Mouse (Mus musculus) myocyte (in vitro differentiated cells): ENCODE results near the gene 4933434E20Rik. TPM values are rescaled to one million over a fixed set of nuclear protein-coding genes. Genes with fewer than 3 reads are reported as not detected.

Experiments
- H3K27me3 ChIP-seq: one replicate; pipeline ENCODE4 v1.6.1; 2011; ENCODE audit not compliant: control insufficient read depth, insufficient read depth, insufficient read length
- H3K36me3 ChIP-seq: one replicate; pipeline ENCODE4 v1.6.1; 2011; ENCODE audit not compliant: control insufficient read depth, insufficient read depth
- H3K4me2 ChIP-seq: one replicate; pipeline ENCODE4 v1.6.1; 2011; ENCODE audit warnings: low read depth, control low read depth
- H3K4me3 ChIP-seq: one replicate; pipeline ENCODE4 v1.5.1; 2011; ENCODE audit warnings: mild to moderate bottlenecking, control low read depth, moderate library complexity
- H3K79me2 ChIP-seq: one replicate; pipeline ENCODE4 v1.6.1; 2011; ENCODE audit not compliant: control insufficient read depth, insufficient read depth
- H3ac ChIP-seq: one replicate; pipeline ENCODE4 v1.6.1; 2011; ENCODE audit not compliant: control insufficient read depth, insufficient read length
- CEBPB ChIP-seq: IDR thresholded peaks from 2 replicates; pipeline ENCODE4 v1.6.1; 2011; ENCODE audit warnings: mild to moderate bottlenecking, moderate library complexity; ENCODE audit not compliant: poor library complexity, insufficient read depth, severe bottlenecking
- E2F4 ChIP-seq: IDR thresholded peaks from one replicate; pipeline ENCODE4 v1.6.1; 2011; ENCODE audit warnings: mild to moderate bottlenecking, control low read depth, moderate library complexity; ENCODE audit not compliant: insufficient read depth
- MAX ChIP-seq: IDR thresholded peaks from one replicate; pipeline ENCODE4 v1.6.1; 2011; ENCODE audit warnings: low read depth, mild to moderate bottlenecking, control low read depth
- MYOD1 ChIP-seq, 3 experiments: IDR thresholded peaks; one replicate each; pipeline ENCODE4 v1.6.1; 2011; ENCODE audit warnings: control low read depth in 2 of 3, low read depth in 2 of 3, mild to moderate bottlenecking in 2 of 3, moderate library complexity in 1 of 3; ENCODE audit not compliant: insufficient read length in 2 of 3, control insufficient read depth in 1 of 3
- MYOG ChIP-seq, 3 experiments: IDR thresholded peaks; one replicate each; pipeline ENCODE4 v1.6.1; 2011; ENCODE audit warnings: control low read depth in 2 of 3, low read depth in 2 of 3, mild to moderate bottlenecking in 2 of 3; ENCODE audit not compliant: insufficient read length in 2 of 3, control insufficient read depth in 1 of 3, insufficient read depth in 1 of 3
- POLR2A ChIP-seq: IDR thresholded peaks from one replicate; pipeline ENCODE4 v1.6.1; 2011; ENCODE audit warnings: low read depth, mild to moderate bottlenecking, control low read depth, moderate library complexity; ENCODE audit not compliant: insufficient read length
- POLR2AphosphoS2 ChIP-seq: IDR thresholded peaks from one replicate; pipeline ENCODE4 v1.6.1; 2011; ENCODE audit warnings: low read depth, control low read depth; ENCODE audit not compliant: insufficient read length
- REST ChIP-seq: IDR thresholded peaks from one replicate; pipeline ENCODE4 v1.6.1; 2011; ENCODE audit warnings: mild to moderate bottlenecking, control low read depth, moderate library complexity; ENCODE audit not compliant: insufficient read depth, insufficient read length
- SRF ChIP-seq: IDR thresholded peaks from one replicate; pipeline ENCODE4 v1.6.1; 2011; ENCODE audit warnings: low read depth; ENCODE audit not compliant: control insufficient read depth, insufficient read length
- TCF12 ChIP-seq: IDR thresholded peaks from one replicate; pipeline ENCODE4 v1.6.1; 2011; ENCODE audit warnings: mild to moderate bottlenecking, control low read depth; ENCODE audit not compliant: poor library complexity, insufficient read depth, severe bottlenecking
- TCF3 ChIP-seq: IDR thresholded peaks from one replicate; pipeline ENCODE4 v1.6.1; 2011; ENCODE audit warnings: low read depth, control low read depth; ENCODE audit not compliant: insufficient read length
- USF1 ChIP-seq: IDR thresholded peaks from one replicate; pipeline ENCODE4 v1.6.1; 2011; ENCODE audit warnings: low read depth, mild to moderate bottlenecking, control low read depth, moderate library complexity
- polyA plus RNA-seq: library from polyadenylated mRNA; unstranded; fragments of >200 nt; fragmentation: generic; extraction: Trizol; gene quantifications from one replicate; pipeline ENCODE4 v1.2.1, GENCODE M21; 2012; ENCODE audit warnings: missing spikeins

4933434E20Rik gene
- polyA plus RNA-seq, 1 experiment = 83.8 TPM

DNA sequence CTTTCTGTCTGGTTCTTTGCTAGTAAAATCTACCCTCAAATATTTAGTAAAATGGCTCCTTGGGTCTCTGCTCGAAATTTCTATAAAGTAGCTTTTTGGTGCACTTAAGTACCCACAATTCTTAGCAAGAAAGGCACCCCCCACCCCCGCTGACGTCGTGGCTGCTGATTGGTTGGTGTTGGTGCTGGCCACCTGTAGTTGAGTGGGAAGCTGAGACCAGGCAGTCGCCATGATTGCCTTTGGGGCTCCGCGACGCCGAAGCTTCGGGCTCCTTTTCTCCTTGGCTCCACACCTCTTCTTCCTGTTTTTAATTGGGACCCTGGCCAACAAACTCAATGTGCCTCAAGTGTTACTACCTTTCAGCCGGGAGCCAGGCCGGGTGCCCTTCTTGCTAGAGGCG lies 52.5 kb downstream of the 4933434E20Rik start, which contains the start of gene Nup210l:
TSS of gene Nup210l (plus strand) at position 195 of the 400 bp plus-strand sequence.
- Histone ChIP-seq H3K36me3 (no peaks in the 10 kb centered on the region), H3K27me3 (no peaks in the 10 kb centered on the region), H3ac (no peak within 1 kb of the TSS), H3K79me2 (no peaks in the 10 kb centered on the region), H3K4me2 (no peak within 1 kb of the TSS), H3K4me3 (no peak within 1 kb of the TSS)
- TF ChIP-seq REST = no peak

DNA sequence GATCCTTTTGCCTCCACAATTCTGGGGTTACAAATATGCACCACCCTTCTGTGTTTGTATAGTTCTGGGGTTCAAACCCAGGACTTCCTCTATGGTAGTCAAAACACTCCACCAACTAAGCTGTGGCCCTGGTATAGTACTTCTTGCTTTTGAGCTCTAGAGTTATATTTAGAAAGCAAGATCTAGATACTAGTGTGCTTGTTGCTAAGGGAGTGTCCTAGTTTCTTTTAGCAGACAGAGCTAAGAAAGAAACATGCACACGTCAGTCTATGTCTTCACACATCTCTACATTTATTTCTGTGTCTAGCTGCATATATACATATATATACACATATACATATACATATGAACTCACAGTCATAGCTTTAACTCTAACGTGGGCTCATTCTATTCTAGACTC lies 60.3 kb downstream of the 4933434E20Rik start:
- Histone ChIP-seq H3ac (no peak overlapping the region), H3K79me2 (no peaks in the 10 kb centered on the region), H3K27me3 (no peaks in the 10 kb centered on the region), H3K4me2 (no peak overlapping the region), H3K4me3 (no peak overlapping the region), H3K36me3 (no peaks in the 10 kb centered on the region)
- no peak for TF ChIP-seq E2F4
- TF ChIP-seq MAX = no peak
- TF ChIP-seq USF1 = no peak
- TF ChIP-seq MYOG (IDR thresholded peaks at IDR 0.05; ENCODE audit: control insufficient read depth in 1 of 3, insufficient read depth in 1 of 3, insufficient read length in 2 of 3, low read depth in 2 of 3) = no peak
- TF ChIP-seq POLR2A = no peak
- TF ChIP-seq TCF3 = no peak
- no peak for TF ChIP-seq REST
- TF ChIP-seq TCF12 = no peak
- TF ChIP-seq POLR2AphosphoS2 = no peak
- no peak for TF ChIP-seq SRF
- TF ChIP-seq CEBPB = no peak

DNA sequence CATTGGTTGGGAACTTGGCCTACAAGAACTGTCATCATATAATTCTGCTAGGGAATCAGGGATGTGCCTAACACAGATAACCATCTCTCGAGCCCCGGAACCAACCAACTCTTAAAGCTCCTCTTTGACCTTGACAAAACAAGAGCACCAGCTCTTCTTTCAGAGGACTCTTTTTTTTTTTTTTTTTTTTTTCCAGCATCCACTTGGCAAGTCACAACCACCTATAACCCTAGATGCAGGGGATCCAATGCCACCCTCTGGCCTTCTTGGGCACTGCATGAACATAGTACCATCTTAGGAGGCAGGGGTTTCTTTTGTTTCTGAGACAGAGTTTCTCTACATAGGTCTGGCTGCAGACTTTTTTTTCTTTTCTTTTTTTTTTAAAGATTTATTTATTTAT lies 62.9 kb downstream of the 4933434E20Rik start:
- H3ac ChIP-seq = no peak overlapping the region
- H3K4me2 ChIP-seq = no peak overlapping the region
- H3K79me2 ChIP-seq = no peaks in the 10 kb centered on the region
- H3K36me3 ChIP-seq = no peaks in the 10 kb centered on the region
- no peaks in the 10 kb centered on the region for H3K27me3 ChIP-seq
- TF ChIP-seq SRF (no peak), POLR2A (no peak), USF1 (no peak), REST (no peak), MYOG (IDR thresholded peaks at IDR 0.05; ENCODE audit: control insufficient read depth in 1 of 3, insufficient read depth in 1 of 3, insufficient read length in 2 of 3, low read depth in 2 of 3) (no peak), POLR2AphosphoS2 (no peak), TCF3 (no peak), MYOD1 (IDR thresholded peaks at IDR 0.05; ENCODE audit: control insufficient read depth in 1 of 3, insufficient read length in 2 of 3, low read depth in 2 of 3) (no peak), TCF12 (no peak)
- H3K4me3 ChIP-seq = no peak overlapping the region

DNA sequence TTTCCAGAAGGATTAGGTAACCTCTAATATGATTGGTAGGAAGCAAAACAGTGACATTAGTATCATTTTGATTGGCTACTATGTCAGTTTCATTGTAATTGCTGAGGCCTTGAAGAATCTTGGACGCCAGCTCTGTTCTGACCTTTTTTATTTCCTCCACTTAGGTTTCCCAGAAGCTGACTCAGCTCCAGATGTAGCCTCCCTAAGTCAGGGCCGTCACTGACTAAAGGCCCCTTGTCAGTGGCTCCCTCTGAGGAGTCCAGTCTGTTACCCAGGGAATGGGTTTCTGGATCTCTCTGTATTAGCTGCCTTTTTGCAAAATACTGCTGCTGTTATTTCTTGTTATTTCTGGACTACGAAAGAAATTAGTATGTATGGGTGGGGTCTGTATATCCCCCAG lies 64.1 kb downstream of the 4933434E20Rik start:
- H3K36me3 ChIP-seq = no peaks in the 10 kb centered on the region
- TF ChIP-seq CEBPB (no peak), MYOG (IDR thresholded peaks at IDR 0.05; ENCODE audit: control insufficient read depth in 1 of 3, insufficient read depth in 1 of 3, insufficient read length in 2 of 3, low read depth in 2 of 3) (no peak), MYOD1 (IDR thresholded peaks at IDR 0.05; ENCODE audit: control insufficient read depth in 1 of 3, insufficient read length in 2 of 3, low read depth in 2 of 3) (no peak), POLR2AphosphoS2 (no peak), USF1 (no peak), REST (no peak), MAX (no peak), POLR2A (no peak), E2F4 (no peak), TCF12 (no peak), TCF3 (no peak), SRF (no peak)
- no peaks in the 10 kb centered on the region for H3K27me3 ChIP-seq
- no peak overlapping the region for H3K4me3 ChIP-seq
- no peak overlapping the region for H3ac ChIP-seq
- H3K4me2 ChIP-seq = no peak overlapping the region
- H3K79me2 ChIP-seq = no peaks in the 10 kb centered on the region

Other genes with a start within 250 kb of the 4933434E20Rik start
- not detected for gene She, start 220.3 kb upstream of the 4933434E20Rik start, polyA plus RNA-seq
- gene Il6ra, start 138.4 kb upstream of the 4933434E20Rik start, polyA plus RNA-seq = 0.91 TPM
- gene Atp8b2, start 88.1 kb upstream of the 4933434E20Rik start, polyA plus RNA-seq = 20.9 TPM
- 400 TPM for gene Hax1, start 52.9 kb upstream of the 4933434E20Rik start, polyA plus RNA-seq
- 77.5 TPM for gene Ubap2l, start 992 bp downstream of the 4933434E20Rik start, polyA plus RNA-seq
- 290 TPM for gene Tpm3, start 21.0 kb downstream of the 4933434E20Rik start, polyA plus RNA-seq
- 0.35 TPM for gene Nup210l, start 52.5 kb downstream of the 4933434E20Rik start, polyA plus RNA-seq
- gene Rps27, start 162.0 kb downstream of the 4933434E20Rik start, polyA plus RNA-seq = 3,699 TPM
- gene Rab13, start 162.1 kb downstream of the 4933434E20Rik start, polyA plus RNA-seq = 28.1 TPM
- 39.9 TPM for gene Jtb, start 180.0 kb downstream of the 4933434E20Rik start, polyA plus RNA-seq
- gene Creb3l4, start 191.9 kb downstream of the 4933434E20Rik start, polyA plus RNA-seq = 0.22 TPM
- gene Slc39a1, start 196.5 kb downstream of the 4933434E20Rik start, polyA plus RNA-seq = 111 TPM
- gene Crtc2, start 202.5 kb downstream of the 4933434E20Rik start, polyA plus RNA-seq = 19.9 TPM
- 6.6 TPM for gene Dennd4b, start 213.5 kb downstream of the 4933434E20Rik start, polyA plus RNA-seq
- gene Gatad2b, start 241.5 kb downstream of the 4933434E20Rik start, polyA plus RNA-seq = 14.7 TPM